Mouse (Mus musculus) retina, adult 2 months (tissue): ENCODE measurements at regions not wholly inside any gene's neighbourhood (a gene's known extent, or its start where the extent isn't known, plus 50 kb on each side); places are given as distances from the start of the nearest gene placed in this dataset.
A peak's percentile ranks its signal among the peaks of the same experiment; 100 is the strongest.

ENCODE experiments used
- DNase-seq: peaks from one replicate; pipeline ENCODE4 v3.0.0-alpha.2; 2012; ENCODE audit warnings: low read depth, low spot score

GRCm38 (mm10) chr4:54407930-54408329 lies 536.9 kb upstream of the Zfp462 start:
- DNase-seq, result no peak

GRCm38 (mm10) chr4:54430789-54431188 lies 514.1 kb upstream of the Zfp462 start:
- DNase-seq, result no peak

GRCm38 (mm10) chr4:54460596-54460995 lies 484.3 kb upstream of the Zfp462 start:
- no peak for DNase-seq

GRCm38 (mm10) chr4:54469176-54469575 lies 475.7 kb upstream of the Zfp462 start:
- DNase-seq, result no peak

- no peak for DNase-seq
Measured at GRCm38 (mm10) chr4:54470022-54471008, 474.5 kb upstream of the Zfp462 start.

GRCm38 (mm10) chr4:54471009-54471408 lies 473.8 kb upstream of the Zfp462 start:
- no peak for DNase-seq

GRCm38 (mm10) chr4:54481766-54482165 lies 463.1 kb upstream of the Zfp462 start:
- DNase-seq, result no peak

GRCm38 (mm10) chr4:54493074-54493473 lies 451.8 kb upstream of the Zfp462 start:
- DNase-seq, result no peak

GRCm38 (mm10) chr4:54497312-54497994 lies 447.4 kb upstream of the Zfp462 start:
- DNase-seq, result no peak

- DNase-seq, result no peak
Measured at GRCm38 (mm10) chr4:54515934-54516333, 428.9 kb upstream of the Zfp462 start.

- DNase-seq, result no peak
Measured at GRCm38 (mm10) chr4:54523283-54523682, 421.6 kb upstream of the Zfp462 start.

- no peak for DNase-seq
Measured at GRCm38 (mm10) chr4:54526003-54526586, 418.8 kb upstream of the Zfp462 start.

GRCm38 (mm10) chr4:54527660-54528059 lies 417.2 kb upstream of the Zfp462 start:
- no peak for DNase-seq

GRCm38 (mm10) chr4:54531739-54532138 lies 413.1 kb upstream of the Zfp462 start:
- no peak for DNase-seq

GRCm38 (mm10) chr4:54533846-54534245 lies 411.0 kb upstream of the Zfp462 start:
- no peak for DNase-seq

- DNase-seq, result no peak
Measured at GRCm38 (mm10) chr4:54552864-54553618, 391.8 kb upstream of the Zfp462 start.

GRCm38 (mm10) chr4:54563075-54563474 lies 381.8 kb upstream of the Zfp462 start:
- no peak for DNase-seq

- DNase-seq, result no peak
Measured at GRCm38 (mm10) chr4:54573185-54573584, 371.7 kb upstream of the Zfp462 start.

GRCm38 (mm10) chr4:54587197-54587596 lies 357.7 kb upstream of the Zfp462 start:
- no peak for DNase-seq

- DNase-seq, result no peak
Measured at GRCm38 (mm10) chr4:54588704-54589103, 356.1 kb upstream of the Zfp462 start.

GRCm38 (mm10) chr4:54601671-54602512 lies 343.0 kb upstream of the Zfp462 start:
- peak; percentile 23 for DNase-seq
